In genomic region chr15:102105360-102105759, GRCm38 (mm10) we compare ENCODE assay signal across 8 mouse cellular contexts. TPM values are rescaled to one million over a fixed set of nuclear protein-coding genes. Genes with fewer than 3 reads are reported as not detected.
DNase-seq lines count a peak whose midpoint lies in the region; ATAC-seq lines count a peak whose summit lies in the region.

No protein-coding gene starts in this region.

- intact Hi-C loops in heart, postnatal 14 days (cut with DNase I) = loop anchor here (5.0 kb wide), 1 partner anchor 42 kb away; no protein-coding TSS in a partner anchor
- intact Hi-C loops in left cerebral cortex, postnatal 36 days (cut with DNase I) = no loop called here

- H3K9me3 ChIP-seq in limb, embryonic 12.5 days = no peaks in the 10 kb centered on the region
- H3K9me3 ChIP-seq in midbrain, embryonic 15.5 days = no peaks in the 10 kb centered on the region

- WGBS in limb, embryonic 12.5 days = 67% methylated on average over 5 of the region's 5 CpGs
- WGBS in midbrain, embryonic 15.5 days = 56% methylated on average over 5 of the region's 5 CpGs

- DNase-seq in cerebellum, adult 9-11 months = peak; percentile 30
- no peak for DNase-seq in cerebellum, adult 8-10 months
- peak; percentile 87 for DNase-seq in heart, postnatal 14 days
- peak; percentile 82 for DNase-seq in urinary bladder, postnatal 14 days (ENCODE audit: low spot score)
- no peak for DNase-seq in left cerebral cortex, postnatal 36 days (ENCODE audit: low spot score in 2 of 2)

- peaks cover 22% of the 10 kb centered on the region for H3K27me3 ChIP-seq in limb, embryonic 12.5 days
- H3K27me3 ChIP-seq in midbrain, embryonic 15.5 days (replicated peaks) = peaks cover 40% of the 10 kb centered on the region

- H3K4me2 ChIP-seq in limb, embryonic 12.5 days = peak overlapping the region; percentile 68
- H3K4me2 ChIP-seq in midbrain, embryonic 15.5 days = no peak overlapping the region

- H3K4me3 ChIP-seq in brown adipose tissue, adult 24 weeks (ENCODE audit: insufficient read depth, low read depth, low read length) = peak overlapping the region; percentile 78
- H3K4me3 ChIP-seq in limb, embryonic 12.5 days (replicated peaks) = no peak overlapping the region
- no peak overlapping the region for H3K4me3 ChIP-seq in midbrain, embryonic 15.5 days

- 0 out of 2 replicates have a peak overlapping the region, but pooled peaks have one; percentile 3 for H3K9ac ChIP-seq in limb, embryonic 12.5 days (replicated peaks)
- no peak overlapping the region for H3K9ac ChIP-seq in midbrain, embryonic 15.5 days

- peak overlapping the region; percentile 99 for H3K27ac ChIP-seq in brown adipose tissue, adult 24 weeks (replicated peaks; ENCODE audit: low read depth, low read length)
- H3K27ac ChIP-seq in limb, embryonic 12.5 days = peak overlapping the region; percentile 60
- H3K27ac ChIP-seq in midbrain, embryonic 15.5 days = no peak overlapping the region

- H3K36me3 ChIP-seq in limb, embryonic 12.5 days = peaks cover 22% of the 10 kb centered on the region
- H3K36me3 ChIP-seq in midbrain, embryonic 15.5 days (replicated peaks) = no peaks in the 10 kb centered on the region

- peaks cover 12% of the 10 kb centered on the region; the same call in 1 of the 2 replicates for H3K4me1 ChIP-seq in brown adipose tissue, adult 24 weeks (ENCODE audit: control insufficient read depth, insufficient read depth, insufficient read length, low read length)
- H3K4me1 ChIP-seq in limb, embryonic 12.5 days (replicated peaks) = peaks cover 88% of the 10 kb centered on the region
- peaks cover 48% of the 10 kb centered on the region for H3K4me1 ChIP-seq in midbrain, embryonic 15.5 days

- ATAC-seq in limb, embryonic 12.5 days (ENCODE audit: insufficient number of reproducible peaks, insufficient read depth, low FRiP score, low TSS enrichment, low read depth) = no peak
- no peak for ATAC-seq in midbrain, embryonic 15.5 days (replicated peaks)

RNA-seq across cellular contexts. Expression of gene Tns2, which starts 5.1 kb away (rescaled TPM):
- 49.0 and 90.1 TPM in 2 replicates for polyA plus RNA-seq in brown adipose tissue, adult 24 weeks (2012; ENCODE audit: insufficient read depth, insufficient read length, missing spikeins)
- total RNA-seq in heart, postnatal 14 days (2021) = 100 to 1,000 TPM; 119 to 121 TPM
- polyA plus RNA-seq in limb, embryonic 12.5 days (2016; fragmentation: Nextera tagmentation; extraction: Ambion mirVana) = 16.6 and 22.6 TPM in 2 replicates
- 10 to 100 TPM; 17.2 to 28.6 TPM for total RNA-seq in left cerebral cortex, postnatal 36 days (2021)
- 8.3 and 12.3 TPM in 2 replicates for polyA plus RNA-seq in midbrain, embryonic 15.5 days (2015; fragmentation: Nextera tagmentation; extraction: Ambion mirVana)

RNA-seq across cellular contexts. Expression of gene Spryd3, which starts 30.7 kb away (rescaled TPM):
- 8.6 and 12.8 TPM in 2 replicates for polyA plus RNA-seq in brown adipose tissue, adult 24 weeks (2012; ENCODE audit: insufficient read depth, insufficient read length, missing spikeins)
- total RNA-seq in heart, postnatal 14 days (2021) = 10 to 100 TPM; 14.0 to 17.5 TPM
- 12.9 and 16.8 TPM in 2 replicates for polyA plus RNA-seq in limb, embryonic 12.5 days (2016; fragmentation: Nextera tagmentation; extraction: Ambion mirVana)
- 100 to 1,000 TPM; 140 to 160 TPM for total RNA-seq in left cerebral cortex, postnatal 36 days (2021)
- polyA plus RNA-seq in midbrain, embryonic 15.5 days (2015; fragmentation: Nextera tagmentation; extraction: Ambion mirVana) = 78.7 and 80.2 TPM in 2 replicates

RNA-seq across cellular contexts. Expression of gene Eif4b, which starts 31.8 kb away (rescaled TPM):
- polyA plus RNA-seq in brown adipose tissue, adult 24 weeks (2012; ENCODE audit: insufficient read depth, insufficient read length, missing spikeins) = 47.9 and 93.9 TPM in 2 replicates
- 100 to 1,000 TPM; 130 to 147 TPM for total RNA-seq in heart, postnatal 14 days (2021)
- 121 and 124 TPM in 2 replicates for polyA plus RNA-seq in limb, embryonic 12.5 days (2016; fragmentation: Nextera tagmentation; extraction: Ambion mirVana)
- total RNA-seq in left cerebral cortex, postnatal 36 days (2021) = 100 to 1,000 TPM; 157 to 165 TPM
- 87.0 and 89.2 TPM in 2 replicates for polyA plus RNA-seq in midbrain, embryonic 15.5 days (2015; fragmentation: Nextera tagmentation; extraction: Ambion mirVana)

RNA-seq across cellular contexts. Expression of gene Igfbp6, which starts 38.8 kb away (rescaled TPM):
- 30.2 and 52.1 TPM in 2 replicates for polyA plus RNA-seq in brown adipose tissue, adult 24 weeks (2012; ENCODE audit: insufficient read depth, insufficient read length, missing spikeins)
- total RNA-seq in heart, postnatal 14 days (2021) = 10 to 100 TPM; 42.0 to 51.8 TPM
- polyA plus RNA-seq in limb, embryonic 12.5 days (2016; fragmentation: Nextera tagmentation; extraction: Ambion mirVana) = 0.96 and 1.2 TPM in 2 replicates
- 10 to 100 TPM; 39.5 to 57.1 TPM for total RNA-seq in left cerebral cortex, postnatal 36 days (2021)
- 2.6 and 4.3 TPM in 2 replicates for polyA plus RNA-seq in midbrain, embryonic 15.5 days (2015; fragmentation: Nextera tagmentation; extraction: Ambion mirVana)

RNA-seq across cellular contexts. Expression of gene Soat2, which starts 45.0 kb away (rescaled TPM):
- not detected in 2 replicates for polyA plus RNA-seq in brown adipose tissue, adult 24 weeks (2012; ENCODE audit: insufficient read depth, insufficient read length, missing spikeins)
- total RNA-seq in heart, postnatal 14 days (2021) = under 1 TPM in 1 of 2 experiments, not detected in 1; 0.17 TPM
- 0.15 TPM in 1 of 2 replicates, not detected in the other for polyA plus RNA-seq in limb, embryonic 12.5 days (2016; fragmentation: Nextera tagmentation; extraction: Ambion mirVana)
- under 1 TPM in 1 of 2 experiments, not detected in 1; 0.23 TPM for total RNA-seq in left cerebral cortex, postnatal 36 days (2021)
- 0.15 TPM in 1 of 2 replicates, not detected in the other for polyA plus RNA-seq in midbrain, embryonic 15.5 days (2015; fragmentation: Nextera tagmentation; extraction: Ambion mirVana)

Comparison
In these comparisons a context has a peak if more than half of its experiments do, and no peak if none do; other contexts are left out.
1. DNase-seq: peak in cerebellum, adult 9-11 months (single experiment), heart, postnatal 14 days (2 of 2) and urinary bladder, postnatal 14 days (single experiment); none in cerebellum, adult 8-10 months (single experiment) and left cerebral cortex, postnatal 36 days (0 of 2).